Mouse (Mus musculus) kidney, adult 11 months (tissue): ENCODE measurements at regions not wholly inside any gene's neighbourhood (a gene's known extent, or its start where the extent isn't known, plus 50 kb on each side); places are given as distances from the start of the nearest gene placed in this dataset.

Experiments
- DNase-seq: peaks from one replicate; pipeline ENCODE4 v3.0.0; 2022

DNA sequence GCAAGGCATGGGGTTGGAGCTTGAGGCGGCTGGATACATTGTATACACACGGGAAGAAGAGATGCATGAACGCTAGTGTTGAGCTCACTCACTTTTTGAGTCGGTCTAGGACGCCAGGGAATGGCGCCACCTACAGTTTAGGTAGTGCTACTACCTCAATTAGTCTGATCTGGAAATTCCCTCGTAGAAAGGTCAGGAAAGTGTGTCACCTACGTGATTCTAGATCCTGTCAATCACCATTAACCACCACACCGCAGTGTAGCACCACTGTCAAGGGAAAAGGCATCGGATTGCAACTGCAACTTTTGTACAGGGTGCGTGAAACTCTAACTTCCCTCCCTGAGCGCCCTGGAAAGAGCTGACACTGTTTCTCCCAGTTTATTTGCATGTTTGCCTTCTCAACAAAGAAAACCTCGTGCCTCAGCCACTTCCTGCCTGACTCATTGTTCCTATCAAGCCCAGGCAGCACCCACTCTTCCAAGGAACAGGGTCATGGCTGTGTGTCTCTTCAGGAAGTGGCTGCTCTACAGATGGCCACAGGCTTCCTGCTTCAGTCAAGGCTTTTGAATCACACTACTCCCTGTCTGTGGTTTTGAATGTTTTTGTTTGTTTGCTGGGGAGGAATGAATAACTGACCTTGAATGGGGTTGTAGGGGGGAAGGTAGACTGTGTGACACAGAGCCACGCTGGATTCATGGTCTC, 231.6 kb upstream of the Jmjd1c start:
- DNase-seq, result peak; percentile 64

DNA sequence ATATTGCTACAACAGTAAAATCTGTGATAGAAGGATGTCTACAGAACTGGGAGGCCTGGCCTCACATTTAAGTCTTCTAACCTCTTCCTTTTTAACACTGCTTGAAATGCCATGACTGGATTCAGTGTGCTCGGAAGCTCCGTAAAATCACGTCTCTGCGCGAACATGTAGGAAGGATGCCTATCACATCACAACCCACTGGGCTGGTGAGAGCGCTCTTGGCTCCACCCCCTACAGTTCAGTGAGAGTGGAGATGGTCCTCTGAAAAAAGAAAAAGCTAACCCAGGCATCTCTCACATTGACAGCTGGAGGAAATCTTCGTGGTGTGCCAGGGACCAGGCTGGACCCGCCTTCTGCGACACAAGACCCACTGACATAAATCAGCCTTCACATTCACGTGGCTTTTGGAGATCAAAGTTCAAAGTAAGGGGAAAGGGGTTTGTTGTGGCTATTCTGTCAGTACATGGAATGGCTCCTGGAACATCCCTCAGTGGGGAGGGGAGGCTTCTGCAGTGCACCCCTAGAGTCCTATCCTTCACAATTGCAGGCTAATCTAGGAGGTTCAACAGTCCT, 230.8 kb upstream of the Jmjd1c start:
- no peak for DNase-seq

DNA sequence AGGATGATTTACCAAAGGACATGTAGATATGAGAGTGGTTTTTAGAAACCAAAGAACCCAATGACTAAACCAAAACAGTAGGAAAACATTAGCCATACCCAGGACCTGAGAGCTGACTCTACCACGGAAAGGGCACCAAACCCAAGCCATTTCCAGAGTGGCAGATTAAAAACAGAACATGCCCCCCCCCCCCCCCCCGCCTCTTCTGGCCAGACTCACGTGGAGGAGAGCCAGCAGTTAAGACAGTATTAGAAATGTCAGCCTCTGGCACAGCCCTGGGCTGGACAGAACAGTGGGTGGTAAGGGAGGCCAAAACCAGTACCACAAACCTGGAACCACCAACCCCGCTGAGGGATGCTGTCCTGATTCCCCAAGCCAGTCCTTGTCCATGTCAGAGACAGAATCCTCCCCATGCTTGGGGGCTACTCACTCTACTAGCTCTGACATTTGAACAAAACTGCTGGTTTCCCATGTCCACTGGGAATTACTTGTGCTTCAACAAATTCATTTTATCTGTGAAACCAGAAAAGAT, 224.7 kb upstream of the Jmjd1c start:
- DNase-seq, result no peak

DNA sequence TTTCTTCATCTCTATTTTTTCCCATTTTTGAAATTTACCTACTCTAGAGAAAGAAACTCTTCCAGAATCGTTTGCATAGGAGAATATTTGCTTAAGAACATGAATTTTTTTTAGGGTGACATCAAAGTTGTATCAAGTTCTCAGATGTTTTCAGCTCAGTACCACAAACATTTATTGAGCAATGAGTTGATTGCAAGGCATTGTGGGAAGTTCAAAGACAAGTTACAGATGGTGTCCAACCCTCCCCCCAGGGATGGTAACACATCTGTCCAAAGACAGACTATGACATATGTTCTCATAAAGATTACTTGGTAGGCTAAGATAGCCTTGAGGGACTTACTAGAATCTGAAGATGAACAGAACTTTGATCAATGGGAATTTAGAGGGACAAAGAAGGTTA, 224.3 kb upstream of the Jmjd1c start:
- no peak for DNase-seq

DNA sequence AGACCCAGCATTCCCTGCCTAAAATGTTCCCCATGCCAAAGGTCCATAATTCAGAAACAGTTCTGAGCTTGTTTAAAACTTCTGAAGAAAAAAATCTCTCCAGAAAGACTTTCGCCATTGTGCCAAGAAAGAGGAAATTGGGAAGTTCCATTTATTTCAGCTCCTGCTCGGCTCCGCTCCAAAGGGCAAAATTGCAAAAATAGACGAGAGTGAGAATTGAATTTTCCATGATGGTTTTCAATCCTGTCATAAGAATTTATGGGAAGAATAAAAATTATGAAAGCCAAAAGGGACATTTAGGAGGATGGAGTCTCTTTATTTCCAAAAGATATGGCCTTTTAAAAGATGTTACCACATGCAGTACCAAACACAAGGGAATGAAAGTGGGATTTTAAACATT, 222.5 kb upstream of the Jmjd1c start:
- no peak for DNase-seq

DNA sequence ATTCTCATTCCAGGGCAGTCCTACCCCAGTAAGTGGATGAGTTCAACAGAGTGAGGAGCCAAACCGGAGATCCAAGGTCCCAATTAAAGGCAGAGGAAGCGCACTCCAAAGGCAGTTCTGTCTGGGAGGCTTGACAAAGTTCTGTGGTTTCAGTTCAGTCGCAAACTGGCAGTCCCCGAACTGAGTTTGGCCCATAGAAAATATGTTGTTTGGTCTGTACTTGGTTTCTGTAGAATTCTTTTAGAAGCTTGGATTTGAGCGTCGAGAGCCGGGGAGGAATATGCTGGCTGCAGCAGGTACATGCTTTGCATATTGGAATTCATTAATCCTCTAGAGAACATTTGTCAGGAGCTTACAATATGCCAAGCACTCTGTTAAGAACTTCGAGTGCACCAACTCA, 216.9 kb upstream of the Jmjd1c start:
- no peak for DNase-seq

DNA sequence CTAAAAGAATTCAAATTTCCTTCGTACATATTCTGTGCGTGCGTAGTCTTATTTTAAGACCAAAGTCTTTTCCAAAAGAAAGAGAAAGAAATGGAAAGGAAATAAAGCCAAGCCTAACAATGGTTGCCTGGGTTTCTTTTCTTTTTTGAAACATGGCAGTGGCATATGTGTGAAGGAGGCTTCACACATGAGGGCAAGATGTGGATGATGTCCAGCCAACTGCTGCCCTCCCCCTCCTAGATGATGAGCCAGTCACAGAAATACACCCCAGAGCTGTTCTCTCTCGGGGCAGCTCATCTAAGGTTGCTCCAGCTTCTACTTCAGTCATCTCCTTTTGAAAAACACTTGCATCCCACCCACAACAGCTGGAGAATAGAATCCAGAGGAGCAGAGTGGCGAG, 213.1 kb upstream of the Jmjd1c start:
- no peak for DNase-seq

DNA sequence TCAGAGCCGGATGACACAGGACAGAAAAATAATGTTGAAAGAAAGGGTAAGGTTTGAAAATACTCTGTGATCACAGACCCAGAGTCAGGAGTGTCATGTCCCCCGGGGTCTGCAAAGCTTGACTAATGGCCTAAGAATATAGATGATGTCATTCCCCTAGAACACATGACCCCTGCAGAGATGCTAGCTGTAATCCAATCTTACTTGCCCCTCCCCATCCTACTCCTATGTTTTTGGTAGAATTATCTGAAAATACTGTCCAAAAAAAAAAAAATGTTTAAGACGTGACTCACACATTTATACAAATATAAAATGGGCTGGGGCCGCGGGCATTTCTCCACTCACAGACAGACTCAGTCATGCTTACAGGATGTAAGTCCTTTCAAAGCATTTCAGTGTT, 210.3 kb upstream of the Jmjd1c start:
- DNase-seq, result no peak

DNA sequence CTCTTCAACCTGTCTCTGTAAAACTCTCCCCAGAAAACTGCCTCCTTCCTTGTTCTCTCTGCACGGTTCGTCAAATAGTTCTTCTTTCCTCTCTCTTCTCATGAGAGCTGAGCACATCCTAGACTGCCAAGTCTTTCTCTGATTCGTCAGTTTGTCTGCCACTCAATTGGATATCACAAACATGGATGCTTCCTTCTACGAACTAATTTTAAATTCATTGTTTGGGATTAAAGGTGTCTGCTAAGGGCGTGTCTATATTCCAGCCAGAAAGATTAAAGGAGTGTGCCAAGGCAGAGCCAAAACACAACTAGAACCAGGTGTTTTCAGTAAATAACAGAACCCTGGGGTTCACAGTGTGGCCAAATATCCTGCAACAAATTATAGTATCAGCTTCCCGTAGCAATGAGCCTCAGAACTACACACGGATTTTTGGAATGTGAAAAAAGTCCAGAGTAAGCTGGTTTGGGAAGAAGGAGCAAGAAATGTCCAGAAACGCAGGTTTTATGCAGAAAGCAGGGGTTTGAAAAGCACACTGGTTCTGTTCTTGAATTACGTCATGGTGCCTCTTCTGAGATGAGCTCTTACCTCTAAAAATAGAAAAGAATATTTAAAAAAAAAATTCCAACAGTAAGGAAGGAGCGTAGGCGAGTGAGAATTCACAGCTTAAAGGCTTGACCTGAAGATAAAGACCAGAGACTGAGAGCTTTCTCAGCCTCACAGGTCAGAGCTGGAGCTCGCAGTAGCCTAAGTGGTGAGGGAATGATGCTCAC, 206.0 kb upstream of the Jmjd1c start:
- no peak for DNase-seq

DNA sequence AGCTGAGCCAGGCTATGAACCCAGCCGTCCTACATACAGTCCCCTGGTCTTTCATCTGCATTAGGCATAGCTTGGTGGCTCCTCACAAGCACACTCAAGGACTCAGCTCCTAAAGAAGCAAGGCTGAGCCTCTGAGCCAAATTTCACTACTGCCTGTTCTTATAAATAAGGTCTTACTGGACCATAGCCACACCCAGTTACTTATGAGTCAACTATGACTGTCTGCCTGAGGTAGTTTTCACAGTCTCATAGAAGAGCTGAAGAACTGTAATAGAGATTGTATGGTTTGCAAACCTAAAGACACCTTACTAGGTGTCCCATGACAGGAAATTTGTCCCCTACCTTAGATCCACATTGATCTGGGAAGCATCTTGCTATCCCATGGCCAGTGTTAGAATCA, 204.1 kb upstream of the Jmjd1c start:
- DNase-seq, result no peak

DNA sequence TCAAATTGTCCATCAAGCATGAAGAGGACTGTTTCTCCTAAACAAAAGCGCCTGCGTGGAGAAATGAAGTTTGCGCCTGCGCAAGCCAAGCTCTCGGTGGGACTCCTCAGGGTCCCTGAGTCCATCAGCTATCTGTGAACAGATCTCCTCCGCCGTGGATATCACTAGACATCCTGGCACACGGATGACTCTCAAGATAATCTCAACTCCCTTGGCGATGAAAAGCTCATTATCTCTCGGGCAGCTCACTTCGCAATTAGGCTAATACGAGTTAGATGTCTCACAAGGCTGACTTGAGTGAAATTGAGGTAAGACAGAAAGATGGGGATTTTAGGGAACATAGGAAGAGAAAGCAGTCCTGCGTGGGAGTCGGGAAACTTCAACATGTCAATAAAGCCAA, 202.1 kb upstream of the Jmjd1c start:
- no peak for DNase-seq

DNA sequence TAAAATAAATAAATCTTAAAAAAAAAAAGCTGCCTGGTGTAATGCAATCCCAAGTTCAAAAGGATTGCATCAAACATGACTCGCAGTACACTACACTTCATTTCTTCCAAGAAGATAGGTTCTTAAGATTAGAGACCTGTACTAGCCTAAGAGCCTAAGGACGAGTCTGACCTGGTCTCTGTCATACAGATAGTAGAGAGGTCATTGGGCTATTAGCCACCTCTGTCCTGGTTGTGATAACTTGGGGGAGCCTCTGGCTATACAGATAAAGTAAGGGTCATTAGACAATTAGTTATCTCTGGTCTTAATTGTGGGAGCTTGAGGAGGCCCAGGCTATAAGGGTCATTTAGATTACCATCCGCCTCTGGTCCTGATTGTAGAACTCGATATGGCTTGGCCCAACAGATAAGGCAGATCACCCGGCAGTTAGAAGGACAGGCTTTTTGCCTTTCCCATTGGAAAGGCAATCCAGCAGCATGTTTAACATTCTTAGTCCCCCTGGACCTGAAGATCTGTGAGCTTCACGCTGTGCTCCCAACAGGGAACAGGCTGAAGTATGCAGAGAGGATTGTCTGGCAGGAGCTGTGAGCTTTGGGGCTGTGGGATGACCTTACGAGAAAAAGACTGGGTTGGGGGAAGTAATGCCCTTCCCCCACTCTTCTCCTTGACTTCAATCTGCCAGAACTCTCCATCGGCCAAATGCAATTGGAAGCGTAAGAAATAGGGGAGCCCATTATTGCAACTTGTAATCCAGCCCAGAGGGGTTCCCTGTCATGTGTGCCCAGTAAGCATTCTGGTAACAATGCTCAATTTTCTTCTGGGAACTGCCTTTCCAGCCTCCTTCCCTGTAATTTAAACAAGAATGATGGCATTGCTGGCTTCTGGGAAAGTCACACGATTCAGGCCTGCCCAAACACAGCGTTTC, 199.0 kb upstream of the Jmjd1c start:
- no peak for DNase-seq

DNA sequence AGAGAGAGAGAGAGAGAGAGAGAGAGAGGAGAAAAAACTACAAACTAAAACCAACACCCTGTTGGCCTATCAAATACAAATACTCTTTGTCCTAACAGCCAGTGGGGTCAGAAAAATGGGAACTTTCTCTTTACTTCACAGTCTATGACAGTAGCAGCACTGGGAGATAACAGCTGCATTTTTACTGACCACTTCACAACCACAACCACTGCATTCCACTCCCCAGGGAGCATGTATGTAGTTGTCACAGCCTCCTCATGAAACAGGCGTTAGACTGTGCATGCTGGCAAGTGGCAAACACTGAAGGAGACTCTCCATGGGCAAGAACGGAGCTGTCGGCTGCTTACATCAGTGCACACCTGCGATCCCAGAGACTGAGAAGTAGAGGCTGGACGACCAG, 196.2 kb upstream of the Jmjd1c start:
- DNase-seq, result no peak

DNA sequence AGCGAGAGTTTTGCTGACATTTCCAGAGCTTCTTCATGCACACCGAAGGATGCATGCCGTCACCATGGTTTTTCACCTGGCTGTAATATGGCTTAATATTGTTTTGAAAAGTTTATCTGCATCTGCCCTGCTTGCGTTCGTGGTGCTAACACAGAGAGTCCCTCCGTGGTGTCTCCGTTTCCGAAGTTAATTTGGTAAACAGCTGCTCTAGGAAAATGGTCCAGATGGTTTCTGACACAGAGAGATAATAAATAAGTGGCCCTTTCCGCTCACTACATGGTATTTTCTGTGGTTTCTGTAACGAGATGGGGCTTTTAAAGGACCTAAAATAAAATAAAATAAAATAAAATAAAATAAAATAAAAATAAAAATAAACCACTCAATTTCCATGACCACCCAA, 195.1 kb upstream of the Jmjd1c start:
- DNase-seq, result no peak

DNA sequence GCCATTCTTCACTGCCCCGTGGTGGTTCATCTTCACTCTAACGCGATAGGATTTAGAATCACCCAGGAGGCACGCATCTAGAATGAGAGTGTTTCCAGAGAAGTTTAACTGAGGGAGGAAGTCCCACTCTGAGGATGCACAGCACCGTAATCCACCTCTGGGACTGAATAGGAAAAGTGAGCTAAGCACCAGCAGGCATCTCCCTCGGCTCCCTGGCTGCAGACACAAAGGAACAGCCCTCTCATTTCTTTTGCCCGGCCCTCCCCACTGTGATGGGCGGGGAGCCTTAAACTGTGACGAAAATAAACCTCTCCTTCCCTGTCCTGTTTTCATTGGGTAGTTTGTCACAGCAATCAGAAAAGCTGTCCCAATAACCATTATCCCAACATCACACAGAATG, 194.1 kb upstream of the Jmjd1c start:
- DNase-seq, result no peak

DNA sequence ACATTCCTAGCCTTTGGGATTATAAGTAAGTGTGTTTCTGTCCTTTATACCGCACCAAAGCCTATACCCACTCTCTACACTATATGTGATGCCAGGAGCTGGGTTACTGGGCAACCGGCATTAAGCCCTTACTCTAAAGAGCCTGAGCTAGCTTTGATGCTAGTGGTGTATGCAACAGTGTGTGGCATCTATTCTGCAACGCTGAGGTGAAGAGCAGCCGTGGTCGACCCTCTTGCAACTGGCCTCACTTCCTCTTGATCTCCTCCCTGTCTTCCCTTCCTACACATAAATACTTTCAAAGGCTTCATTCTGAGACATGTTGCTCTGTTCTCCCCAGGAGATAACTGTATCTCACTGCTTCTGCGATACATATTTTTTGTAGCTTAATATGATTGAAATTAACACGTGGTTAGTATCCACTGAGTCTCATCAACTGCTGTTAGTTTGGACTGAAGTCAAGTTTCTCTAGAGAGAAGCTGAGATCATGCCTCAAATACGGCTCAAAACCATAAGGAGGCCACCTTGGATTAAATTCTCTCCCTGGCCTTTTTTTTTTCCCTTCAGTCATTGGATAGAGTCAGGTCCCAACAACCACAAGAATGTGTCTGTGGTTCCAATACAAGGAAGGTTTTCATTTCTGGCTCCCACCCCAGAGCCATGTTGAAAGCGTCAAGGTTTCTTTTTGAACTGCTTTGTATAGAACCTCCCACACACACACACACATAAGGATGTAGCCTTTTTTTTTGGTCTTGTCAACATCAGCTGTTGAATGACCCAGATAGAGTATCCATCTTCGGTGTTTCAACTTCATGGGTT, 191.2 kb upstream of the Jmjd1c start:
- DNase-seq, result no peak

DNA sequence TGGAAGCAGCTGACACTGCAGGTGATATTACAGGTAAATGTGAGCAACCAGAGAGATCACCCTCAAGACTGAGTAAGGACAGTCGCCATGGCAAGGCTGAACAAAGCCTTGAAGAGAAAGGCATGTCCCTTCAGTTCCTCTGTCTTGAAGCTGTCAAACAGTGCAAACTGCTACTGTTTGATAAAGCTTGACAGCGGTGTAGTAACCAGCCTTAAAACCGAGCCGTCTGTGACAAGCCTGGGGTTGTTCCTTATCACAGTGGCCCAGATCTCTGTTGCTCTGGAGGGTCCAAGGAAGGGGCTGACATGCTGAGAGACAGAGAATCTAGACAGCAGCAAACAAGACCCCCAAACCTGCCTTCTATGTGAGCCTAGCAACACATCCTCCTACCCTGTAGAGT, 188.1 kb upstream of the Jmjd1c start:
- DNase-seq, result no peak

DNA sequence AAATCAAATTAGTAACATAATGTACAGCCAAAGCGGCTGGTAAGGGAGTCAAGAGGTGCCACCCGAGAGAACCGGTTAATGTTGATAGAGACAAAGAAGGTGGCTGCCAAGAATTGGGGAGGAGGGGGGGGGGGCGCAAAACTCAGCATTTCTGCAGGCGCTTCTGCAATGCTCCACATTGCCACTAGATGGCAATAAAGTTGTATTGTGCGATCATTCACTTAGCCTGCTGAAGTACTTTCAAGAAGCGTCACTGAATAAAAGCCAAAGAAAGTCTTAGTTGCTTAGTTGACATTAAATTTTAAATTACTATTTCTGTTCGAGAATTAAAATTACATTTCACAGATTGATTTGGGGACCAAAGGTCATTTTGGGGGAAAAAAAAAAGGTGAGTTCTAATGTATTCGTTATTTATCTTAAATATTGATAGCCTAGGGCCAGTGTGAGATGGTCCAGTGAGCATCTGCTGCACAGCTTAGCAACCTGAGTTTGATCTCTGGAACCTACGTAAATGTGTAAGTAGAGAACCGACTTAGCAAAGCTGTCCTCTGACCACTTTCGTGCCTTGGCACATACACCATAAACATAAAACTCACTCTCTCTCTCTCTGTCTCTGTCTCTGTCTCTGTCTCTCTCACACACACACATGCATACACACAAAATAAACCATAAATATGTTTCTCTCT, 186.6 kb upstream of the Jmjd1c start:
- no peak for DNase-seq

DNA sequence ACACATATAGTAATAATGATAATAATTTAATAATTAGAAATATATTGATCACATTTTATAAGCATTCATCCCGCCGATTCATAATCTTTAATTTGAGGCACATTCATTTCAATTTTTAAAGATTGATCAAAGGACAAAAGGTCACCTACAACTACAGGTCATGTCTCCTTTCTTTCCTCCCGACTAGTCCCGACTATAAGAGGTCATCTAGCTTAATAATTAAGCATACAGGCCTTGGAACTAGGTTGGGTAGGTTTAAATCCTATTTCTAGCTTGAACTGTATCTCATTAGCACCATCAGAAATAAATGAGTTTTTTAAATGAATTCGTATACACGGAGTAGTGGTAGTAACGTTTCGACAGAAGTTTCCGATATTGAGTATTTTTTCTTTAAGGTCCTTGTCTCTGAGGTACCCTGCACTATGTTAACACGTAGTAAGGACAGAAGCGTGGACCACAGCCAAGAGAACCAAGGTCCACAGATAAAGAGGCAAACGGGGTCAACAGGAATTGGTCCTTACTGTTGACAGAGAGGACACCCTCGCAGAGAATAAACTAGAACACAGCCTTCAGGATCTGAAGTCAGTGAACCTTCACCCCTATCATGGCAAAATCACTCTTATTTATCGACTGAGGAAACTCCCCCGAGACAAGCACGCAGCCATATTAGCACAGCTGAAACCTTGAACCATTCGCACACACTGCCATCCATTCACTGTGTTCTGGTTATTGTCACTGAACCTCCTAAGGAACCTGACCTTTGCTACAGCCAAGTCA, 185.8 kb upstream of the Jmjd1c start:
- peak; percentile 49 for DNase-seq

DNA sequence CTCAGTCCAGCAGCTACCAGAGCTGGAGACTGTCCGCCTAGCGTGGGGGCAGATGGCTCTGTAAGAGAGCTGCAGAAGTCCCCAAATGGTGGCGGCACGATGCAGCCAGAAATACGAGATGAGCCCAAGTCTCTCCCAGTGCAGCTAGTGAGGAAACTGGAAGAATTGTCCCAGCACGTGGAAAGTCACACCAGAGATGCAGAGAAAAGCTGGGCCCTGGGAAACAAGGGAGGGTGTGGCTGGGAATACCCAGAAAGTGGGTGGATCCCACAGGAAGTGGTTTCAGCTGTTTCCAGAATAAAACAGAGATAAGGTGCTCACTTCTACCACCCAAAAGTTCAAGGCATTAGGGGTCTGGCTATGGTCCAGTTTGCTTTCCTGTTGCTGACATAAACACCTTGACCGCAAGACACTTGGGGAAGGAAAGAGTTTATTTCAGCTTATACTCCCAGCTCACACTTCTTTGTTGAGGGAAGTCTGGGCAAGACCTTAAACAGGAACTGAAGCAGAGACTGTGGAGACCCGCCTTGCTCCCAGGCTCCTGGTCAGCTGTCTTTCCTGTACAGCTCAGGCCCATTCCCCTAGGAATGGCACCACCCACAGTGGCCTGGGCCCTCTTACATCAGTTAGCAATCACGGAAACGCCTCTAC, 184.5 kb upstream of the Jmjd1c start:
- peak; percentile 76 for DNase-seq
